Mouse (Mus musculus) cerebellum, adult 9-10 months (tissue): ENCODE data around the gene Lpcat1.

ENCODE experiments used
- DNase-seq: peaks from one replicate; pipeline ENCODE4 v3.0.0; 2022

Gene Lpcat1

DNA sequence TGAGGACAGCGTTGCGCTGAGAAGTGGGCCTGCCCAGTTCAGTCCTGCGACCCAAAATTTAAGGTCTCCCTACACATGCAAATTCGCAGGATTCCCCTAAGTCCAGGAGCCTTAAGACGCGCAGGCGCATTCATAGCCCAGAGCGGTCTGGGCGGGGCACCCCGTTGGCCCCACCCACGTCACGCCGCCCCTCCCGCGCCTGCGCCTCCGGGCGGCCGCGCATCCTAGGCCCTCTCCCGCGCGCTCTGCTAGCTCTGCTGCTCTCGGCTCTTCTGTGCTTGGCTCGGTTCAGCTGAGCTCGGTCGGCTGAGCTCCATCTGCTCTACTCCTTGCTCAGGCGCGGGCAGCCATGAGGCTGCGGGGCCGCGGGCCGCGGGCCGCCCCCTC, at the start of gene Lpcat1:
Gene Lpcat1, plus strand, starts transcription at position 164 of the 387 bp plus-strand sequence.
- peak; percentile 93 for DNase-seq

DNA sequence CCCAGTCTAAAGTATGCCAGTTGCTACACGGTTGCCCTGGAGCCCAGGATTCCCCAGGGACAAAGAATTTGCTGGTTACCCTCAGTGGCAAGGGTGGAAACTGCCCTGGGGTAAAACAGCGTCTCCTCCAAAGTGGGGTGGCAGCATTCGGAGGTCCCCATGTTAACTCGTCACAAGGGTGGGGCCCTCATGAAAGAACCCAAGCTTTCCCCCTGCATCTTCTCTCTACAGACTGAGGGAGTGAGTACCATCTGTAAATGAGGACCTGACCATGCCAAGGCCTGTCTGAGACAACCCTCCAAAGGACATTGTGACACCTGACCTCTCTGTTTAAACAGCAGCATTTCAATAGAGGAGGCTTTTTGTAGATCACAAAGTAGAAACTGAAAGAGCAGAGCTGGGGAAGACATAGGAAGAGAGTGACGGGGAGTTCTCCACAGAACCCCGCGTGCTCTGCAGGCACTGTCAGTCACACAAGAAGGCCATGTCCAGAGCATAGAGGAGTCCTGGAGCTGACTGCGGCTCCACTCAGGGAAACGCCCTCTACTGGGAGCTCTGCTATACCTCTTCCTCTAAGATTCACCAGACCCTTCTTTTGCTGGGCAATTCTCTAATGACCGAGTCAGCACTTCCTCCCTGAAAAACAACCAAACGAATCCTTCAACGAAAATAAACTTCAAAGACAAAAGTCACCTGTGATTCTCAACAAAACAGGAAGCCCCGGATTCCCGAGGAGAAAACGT, 49.3 kb upstream of the Lpcat1 start:
- no peak for DNase-seq

DNA sequence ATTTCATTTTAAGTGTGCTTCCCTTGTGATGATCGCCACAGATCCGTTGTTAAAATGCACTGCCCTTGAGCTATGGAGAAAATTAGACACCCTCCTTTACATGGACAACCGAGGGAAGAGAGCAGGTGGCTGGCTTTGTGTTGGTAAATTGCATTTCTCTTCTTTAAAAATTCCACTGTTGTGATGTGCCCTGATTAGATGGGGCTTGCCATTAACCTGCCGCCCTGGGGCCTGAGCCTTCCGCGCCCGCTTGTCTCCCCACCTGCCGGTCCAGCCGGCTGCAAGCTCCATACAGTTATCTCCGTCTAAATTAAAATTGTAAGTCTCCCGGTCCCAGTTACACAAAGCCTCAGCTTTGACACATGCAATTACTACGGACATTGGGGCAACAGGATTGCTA, 48.7 kb upstream of the Lpcat1 start:
- DNase-seq: peak; percentile 16

DNA sequence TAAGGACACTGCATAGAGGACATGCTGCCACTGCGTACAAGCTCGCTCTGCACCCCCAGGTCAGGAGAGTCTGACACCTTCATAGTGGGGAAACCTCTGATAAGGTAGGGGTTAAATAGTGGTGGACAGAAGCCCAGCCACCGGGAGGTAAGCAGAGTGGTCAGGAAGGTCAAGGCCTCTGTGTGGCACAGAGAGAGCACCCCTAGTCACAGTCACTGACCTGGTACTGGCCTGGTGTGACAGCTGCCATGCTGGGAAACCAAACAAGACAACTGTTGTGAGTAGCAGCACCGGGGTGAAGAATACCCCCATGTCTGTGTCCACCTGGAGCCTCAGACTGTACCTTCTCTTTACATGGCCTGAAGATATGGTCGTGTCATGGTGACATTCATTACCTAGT, 47.8 kb upstream of the Lpcat1 start:
- DNase-seq: no peak

DNA sequence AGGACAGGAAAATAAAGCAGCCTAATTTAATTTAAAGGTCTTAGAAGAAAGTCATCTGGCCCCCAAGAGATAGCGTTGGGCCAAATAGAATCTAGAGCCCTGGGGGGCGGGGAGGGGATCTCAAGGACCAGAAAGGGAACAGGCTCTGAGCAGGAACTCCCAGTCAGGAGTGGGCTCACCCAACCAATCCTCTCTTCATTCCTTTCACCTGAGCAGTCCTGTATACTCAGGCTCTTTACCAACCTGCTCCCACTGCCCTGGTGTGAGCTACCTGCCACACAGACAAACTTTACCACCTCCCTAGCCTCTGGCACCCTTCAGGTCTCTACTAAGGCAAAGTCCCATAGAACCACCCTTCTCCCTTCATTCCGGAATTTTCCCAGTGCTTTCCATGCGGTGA, 44.0 kb upstream of the Lpcat1 start:
- no peak for DNase-seq

DNA sequence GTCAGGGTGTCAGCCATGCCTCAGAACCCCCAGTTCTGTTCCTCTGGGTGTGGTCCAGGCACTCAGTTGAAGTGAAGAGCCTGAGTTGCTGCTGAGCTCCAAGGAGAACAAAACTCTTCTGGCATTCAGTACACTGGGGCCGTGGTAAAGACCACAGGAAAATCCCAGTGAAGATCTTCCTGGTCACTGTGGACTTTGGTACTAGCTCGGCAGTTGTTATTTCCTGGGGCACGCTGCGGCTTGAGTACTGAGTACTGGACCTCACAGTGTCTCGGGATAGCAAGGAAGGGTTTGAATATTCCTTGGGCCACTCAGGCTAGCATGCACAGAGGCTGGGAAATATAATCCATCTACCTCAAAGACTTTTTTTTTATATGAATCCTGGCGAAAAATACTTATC, 42.0 kb upstream of the Lpcat1 start:
- DNase-seq: no peak

DNA sequence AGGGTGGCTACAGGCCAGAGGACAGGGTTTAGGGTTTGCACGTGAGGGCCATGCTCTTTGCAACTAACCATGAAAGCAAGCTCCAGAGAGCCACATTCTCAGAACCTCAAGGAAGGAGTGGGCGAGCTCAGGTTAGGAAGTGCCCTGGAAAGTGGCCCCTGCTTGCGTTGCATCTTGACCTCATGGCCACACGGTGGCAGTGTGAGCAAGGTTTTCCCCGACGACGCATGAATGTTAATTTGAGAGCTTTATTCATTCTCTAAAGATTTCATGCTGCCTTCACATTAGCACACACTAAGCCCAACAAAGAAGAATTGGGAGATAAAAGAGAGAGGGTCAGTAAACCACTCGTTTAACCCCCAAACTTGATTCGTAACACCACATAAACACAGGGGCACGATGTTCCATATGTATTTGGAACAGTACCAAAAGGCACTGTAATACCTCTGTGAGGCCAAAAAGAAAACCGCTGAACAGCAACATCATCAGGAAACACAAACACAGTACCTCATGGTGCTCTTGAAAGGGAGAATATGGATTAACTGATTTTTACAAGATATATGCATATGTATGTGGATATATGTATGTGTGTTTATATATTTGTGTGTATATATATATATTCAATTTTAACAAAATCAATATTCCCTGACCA, 41.0 kb upstream of the Lpcat1 start:
- peak; percentile 74 for DNase-seq

DNA sequence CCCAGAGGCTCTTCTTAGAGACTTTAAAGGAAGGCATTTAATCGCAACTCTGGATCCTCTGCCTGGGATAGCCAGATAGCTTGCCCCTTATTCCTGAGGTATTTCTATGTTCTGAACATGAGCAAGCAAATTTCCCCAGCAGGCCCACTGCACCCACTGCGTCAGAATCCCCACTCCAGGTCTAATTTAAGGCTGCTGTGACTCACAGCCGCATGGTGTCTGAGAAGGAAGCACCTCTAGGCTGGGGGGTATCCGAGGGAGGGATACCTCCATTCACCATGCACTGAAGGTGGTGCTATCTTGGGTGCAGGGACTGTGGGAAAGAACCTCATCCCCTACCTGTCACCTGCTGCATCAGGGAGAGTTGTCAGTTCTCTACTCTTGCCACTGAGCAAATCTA, 40.4 kb upstream of the Lpcat1 start:
- DNase-seq: no peak

DNA sequence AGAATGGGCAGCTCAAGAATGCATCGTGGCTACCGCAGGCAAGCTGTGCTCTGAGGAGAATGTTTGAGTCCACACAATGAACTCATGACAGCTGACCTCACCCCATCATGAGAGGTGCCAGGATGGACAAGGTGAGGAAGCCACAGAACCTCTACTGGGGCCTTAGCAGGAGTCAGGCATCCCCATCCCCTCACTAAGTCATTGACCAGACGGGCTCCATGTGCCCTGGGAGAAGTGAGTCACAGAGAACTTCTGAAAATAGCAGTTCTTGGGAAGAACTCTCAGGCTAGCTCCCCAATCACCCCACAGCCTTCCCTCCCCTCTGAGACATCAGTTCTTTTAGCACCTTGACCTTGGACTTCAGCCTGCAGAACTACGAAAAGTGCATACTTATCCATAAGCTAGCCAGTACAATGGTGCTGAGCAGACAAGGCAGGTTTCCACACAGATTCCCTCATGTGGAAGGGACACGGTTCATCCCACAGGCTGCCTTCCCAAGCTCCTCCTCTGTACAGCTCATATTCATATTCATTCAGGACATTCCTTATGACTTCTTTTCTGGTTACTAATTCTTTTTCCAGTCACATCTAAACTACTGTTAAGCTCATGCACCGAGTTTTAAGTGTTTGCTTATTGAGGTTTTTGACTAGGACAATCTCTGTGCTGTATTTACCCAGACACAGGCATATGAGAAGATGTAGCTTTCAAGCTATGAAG, 37.2 kb upstream of the Lpcat1 start:
- no peak for DNase-seq

DNA sequence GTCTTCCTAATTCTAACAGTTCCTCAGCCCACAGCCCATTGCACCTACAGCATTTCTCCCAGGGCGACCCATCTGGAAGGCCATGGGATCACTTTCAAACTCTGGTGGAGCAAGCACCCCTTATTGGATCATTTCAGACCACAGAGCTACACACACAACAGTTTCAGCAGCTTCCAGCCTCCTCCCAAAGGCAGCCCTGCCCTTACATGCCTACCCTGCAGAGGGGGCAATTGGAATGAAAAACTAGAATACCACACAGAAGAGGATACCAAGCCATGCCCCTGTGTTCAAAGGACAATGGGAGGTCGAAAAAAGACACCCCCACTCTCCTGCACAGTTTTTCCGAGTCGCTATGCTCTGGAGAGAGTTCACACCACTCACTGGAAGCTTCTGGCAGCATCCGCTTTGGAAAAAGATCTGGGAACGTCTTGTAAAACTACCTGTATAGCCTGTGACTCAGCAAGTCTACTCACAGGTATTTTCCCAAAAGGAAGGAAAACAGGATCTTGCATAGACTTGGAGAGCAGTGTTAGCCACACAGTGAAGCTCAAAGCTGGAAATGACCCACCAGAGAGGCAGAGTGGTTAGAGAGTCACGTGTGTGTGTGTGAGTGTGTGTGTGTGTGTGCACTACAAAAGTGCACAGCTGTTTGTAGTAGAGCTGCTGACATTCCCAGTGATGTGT, 34.4 kb upstream of the Lpcat1 start:
- DNase-seq: no peak

DNA sequence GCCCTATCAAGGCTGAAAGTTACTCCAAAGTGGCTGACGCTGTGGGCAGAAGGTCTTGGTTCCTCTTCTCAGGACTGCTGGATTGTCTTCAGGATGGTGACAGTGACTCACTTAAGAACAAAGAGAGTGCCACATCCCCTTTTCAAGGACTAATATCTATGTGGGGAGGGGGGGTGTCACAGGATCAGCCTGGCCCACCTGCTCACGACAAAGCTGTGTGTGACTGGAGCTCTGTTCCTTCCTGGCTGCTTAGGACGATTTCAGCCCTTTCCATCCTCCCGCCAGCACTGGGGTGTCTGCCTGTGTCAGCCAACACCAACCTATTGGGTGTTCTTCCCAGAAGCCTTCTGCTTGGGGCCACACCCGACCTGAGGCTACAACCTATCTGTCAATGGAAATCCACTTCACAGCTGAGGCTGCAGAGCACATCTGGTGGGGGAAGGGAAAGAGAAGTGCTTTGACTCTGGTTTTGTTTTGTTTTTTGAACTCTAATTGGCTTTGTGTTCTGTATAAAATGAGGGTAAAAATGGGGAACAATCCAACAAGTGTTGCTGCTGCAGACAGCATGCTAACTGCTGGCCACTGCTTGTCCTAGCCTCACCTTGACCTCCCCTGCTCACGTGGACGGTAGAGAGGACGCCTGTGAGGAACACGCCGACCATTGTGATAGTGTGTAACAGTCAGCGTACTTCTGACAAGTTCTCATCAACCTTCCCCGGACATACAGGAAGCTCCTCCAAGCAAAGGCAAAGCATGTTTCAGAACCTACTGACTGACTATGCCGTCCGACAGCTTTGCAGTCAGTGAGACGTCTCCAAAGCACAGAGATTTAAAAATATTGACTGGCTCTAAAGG, 33.1 kb upstream of the Lpcat1 start:
- DNase-seq: no peak

DNA sequence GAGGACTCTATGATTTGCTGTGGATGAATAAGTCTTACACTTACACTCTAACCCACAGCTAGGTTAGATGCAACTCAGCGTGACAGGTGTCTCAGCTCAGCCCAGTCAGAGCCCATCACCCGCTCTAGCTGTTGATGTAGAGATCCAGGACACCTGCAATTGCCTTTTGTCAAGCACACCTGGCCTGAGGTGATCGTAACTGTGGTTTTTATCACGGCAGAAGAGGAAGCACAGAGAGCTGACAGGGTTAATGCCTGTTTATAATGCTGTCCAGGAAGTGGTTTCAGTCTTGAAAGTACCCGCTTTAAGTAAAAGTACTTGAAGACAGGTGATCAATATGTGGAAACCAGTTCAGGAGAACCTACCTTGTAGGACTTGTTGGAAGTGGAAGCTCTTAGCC, 32.3 kb upstream of the Lpcat1 start:
- DNase-seq: no peak

DNA sequence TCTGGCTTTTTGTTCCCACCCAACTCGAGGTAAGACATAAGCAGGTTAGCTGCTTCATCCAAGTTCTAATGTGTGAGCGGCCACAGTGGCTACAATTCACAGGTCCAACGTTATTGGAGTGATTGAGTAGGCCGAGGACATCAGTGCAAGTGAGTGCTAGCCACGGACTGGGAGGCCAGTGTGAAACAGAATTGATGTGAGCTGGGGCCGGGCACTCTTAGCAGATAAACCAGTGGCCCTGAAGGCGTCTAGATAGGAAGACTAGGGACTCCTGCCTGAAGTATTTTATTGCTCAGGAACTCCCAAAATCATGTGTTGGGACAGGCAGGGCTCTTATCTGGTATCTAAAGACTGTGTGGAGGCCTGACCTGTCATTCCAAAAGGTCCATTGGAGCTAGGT, 31.3 kb upstream of the Lpcat1 start:
- no peak for DNase-seq

DNA sequence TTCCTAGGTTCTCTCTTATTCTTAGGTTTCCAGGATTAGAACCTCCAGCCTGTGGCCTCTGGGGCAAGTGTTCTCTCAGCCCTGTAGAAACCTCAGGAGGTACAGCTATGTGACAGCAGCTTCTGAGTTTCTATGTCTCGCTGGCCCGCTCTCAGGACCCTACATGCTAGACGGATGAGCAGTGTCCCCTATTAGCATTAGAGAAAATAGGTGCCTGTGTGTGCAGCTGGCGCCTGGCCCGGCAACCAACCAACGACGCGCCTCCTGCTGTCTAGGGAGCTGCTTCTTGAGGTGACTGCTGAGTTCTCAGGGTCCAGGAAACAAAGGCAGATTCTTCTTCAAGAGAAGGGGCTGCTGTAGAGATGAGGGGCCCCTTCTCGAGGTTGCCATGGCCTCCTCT, 27.9 kb upstream of the Lpcat1 start:
- DNase-seq: no peak

DNA sequence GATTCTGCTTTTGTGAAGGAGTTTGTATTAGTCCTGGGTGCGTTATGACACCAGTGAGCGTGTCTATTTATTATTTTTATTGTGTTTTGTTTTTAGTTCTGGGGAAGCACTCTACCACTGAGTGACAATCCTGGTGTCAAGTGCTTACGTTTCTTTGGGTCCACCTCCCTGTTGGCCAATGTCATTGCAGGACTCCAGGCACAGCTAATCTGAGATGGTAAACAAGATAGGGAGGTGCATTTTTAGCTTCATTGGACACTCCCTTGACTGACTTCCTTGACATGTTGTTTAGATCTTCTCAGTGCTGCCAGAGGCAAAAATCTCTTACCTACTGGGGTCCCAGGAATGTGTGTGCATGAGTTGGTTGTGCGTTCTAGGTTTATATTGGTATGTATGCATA, 26.0 kb upstream of the Lpcat1 start:
- no peak for DNase-seq

DNA sequence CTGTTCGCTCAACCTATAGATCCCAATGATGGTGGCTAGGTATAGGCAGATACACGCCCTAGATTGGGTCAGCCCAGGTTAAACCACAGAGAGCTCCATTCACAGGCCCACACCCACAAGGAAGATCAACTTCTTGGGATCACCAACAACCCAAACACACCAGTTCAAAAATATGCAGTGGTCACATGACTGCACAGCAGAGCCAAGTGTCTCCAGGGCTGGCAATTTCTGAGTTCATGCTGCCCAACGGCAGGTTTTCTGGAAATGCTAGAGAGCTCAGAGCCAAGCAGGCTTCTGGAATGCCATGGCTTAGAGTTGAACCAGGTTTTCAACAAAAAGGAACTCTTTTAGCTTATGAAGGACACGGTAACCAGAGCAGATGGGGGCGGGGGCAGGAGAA, 25.3 kb upstream of the Lpcat1 start:
- no peak for DNase-seq

DNA sequence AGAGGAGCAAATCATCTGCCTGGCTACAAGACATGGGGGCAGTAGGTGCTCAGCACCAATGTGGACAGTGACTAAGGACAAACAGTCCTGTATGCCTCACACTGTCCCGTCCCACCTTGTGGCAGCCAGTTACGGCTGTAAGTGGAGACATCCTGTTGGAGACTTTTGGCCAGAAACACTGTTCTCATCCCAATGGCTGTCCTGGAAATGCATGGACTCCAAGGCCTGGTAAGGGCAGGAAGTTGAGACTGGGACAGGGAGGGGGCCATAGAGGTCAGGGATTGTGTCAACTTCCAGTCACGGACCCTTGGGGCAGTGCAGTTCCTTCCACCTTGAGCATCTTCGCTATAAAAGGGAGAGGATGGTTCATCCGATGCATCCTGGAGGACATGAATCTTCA, 24.6 kb upstream of the Lpcat1 start:
- no peak for DNase-seq

DNA sequence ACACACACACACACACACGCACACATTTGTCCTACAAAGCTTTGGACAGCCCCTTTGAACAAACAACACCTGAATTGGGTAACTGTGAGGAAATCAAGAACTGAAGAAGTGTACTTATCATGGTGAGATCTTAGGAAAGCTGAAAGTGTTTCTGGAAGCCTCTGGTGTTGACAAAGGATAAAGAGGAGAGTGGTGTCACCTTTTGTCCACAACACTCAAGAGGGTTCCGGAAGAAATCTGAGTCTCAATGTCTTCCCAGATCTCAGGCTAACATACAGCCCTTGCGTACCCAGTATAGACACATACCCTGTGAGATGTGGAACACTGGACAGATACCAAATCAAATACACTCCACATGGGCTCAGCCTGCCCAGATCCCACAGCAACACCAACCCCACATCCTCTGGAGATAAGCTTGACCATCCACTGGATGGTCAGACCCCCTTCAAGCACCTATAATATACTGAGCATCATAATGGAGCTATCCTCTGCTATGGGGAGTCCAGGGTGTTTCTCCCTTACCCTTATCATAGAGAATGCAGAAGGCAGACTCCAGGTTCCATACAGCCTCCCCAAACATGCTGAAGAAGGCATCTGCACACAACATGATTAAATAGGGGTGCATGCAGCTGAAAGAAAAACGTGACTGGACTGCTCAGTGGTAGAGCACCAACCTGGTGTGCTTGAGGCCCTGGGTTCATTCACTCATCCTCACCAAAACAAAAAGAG, 23.7 kb upstream of the Lpcat1 start:
- DNase-seq: no peak

DNA sequence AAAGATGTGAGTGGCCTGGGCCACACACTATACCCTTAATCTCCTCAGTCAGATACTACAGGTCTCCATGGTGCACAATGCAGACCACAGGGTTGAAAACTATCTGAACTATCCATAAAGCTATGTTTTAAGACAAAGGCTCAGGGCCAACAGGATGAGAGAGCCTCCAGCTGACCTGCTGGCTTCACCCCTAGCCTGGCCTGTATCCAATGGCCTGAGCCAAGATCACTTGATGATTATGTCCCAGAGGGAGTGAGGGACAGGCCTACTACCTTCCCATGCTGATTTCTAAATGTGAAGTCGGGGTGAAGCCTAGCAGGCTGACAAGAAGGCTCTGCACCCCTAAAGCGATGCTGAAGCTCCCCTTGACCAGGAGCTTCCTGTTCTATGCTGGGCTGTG, 21.9 kb upstream of the Lpcat1 start:
- no peak for DNase-seq

DNA sequence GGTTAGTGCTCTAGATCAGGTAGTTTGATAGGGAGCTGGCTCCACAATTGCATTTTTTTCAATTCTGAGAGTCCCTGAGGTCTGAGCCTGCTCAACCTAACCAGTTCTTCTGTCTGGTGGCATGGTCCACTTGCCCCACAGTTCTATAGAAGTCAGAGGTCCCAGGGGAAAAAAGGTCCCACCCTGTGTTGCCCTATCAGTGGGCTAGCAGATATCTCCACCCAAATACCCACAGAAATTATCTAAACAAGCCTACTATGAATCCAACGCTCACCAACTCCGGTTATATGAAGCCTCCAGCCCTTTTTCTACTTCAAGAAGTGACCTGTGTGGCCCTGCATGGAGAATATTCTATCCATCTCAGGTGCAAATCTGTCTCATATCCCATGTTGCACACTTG, 20.9 kb upstream of the Lpcat1 start:
- DNase-seq: no peak

DNA sequence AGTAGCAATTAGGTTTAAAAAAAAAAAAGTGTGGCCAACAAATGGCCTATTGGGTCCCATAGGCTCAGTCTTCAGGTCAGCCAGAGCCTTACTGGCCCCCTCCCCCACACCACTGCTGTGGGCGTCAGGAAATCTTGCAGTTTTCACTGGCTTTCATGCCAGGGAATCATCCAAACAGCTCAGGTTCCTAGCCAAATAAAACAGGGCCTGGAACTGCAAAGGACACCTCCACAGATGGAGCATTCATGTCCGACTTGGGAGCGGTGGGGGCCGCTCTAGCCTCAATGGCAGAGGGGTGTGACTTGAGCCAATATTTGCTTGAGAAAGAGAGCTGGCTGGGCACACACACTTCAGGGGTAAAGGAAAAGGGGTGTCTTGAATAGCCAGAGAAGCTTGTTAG, 20.5 kb upstream of the Lpcat1 start:
- no peak for DNase-seq

DNA sequence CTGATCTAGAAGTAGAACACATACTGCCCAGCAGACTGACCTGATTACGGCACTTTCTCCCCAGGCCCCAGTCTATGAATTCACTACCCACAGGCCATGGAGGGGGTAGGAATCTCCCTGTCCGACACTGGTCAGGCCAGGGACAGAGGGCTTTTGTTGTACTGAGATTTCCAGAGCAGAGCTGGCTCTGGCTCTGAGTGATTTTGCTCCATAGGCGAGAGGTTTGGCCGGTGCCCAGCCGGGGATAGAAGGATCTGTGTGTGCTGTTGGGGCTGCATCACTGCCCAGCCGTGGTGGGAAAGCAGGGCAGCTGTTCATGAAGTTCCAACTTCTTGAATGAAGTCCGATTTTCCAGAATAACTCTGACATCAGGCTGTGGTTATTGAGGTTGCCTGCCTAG, 20.1 kb upstream of the Lpcat1 start:
- peak; percentile 9 for DNase-seq
